13 mouse cellular contexts compared by ENCODE assay signal in the genomic region with DNA sequence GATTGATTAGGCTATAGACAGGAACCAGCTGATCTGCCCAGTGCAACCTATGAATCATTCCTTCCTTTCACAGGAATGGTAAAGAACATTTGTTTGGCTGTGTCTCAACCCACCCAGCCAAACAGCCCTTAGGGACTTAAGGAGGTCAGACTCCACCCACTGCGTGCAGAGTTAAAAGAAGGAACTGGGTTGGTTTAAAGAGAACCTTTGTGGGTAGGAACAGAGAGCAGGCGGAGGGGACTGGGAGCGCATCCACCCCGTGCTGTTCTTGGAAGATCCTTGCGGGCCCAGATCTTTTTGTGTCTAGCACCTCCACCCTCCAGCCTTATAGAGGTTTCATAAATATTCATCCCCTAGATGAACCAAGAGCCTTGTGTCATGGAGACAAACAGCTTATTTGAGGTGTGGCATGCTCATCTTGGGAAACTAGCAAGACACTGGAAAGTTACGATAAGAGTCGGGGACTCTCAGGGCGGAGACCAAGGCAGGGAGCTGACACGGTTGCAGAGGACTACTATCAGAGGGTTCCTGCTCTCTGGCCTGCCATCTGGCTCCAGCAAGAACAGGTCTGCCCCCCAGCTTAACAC. TPM values are rescaled to one million over a fixed set of nuclear protein-coding genes. Genes with fewer than 3 reads are reported as not detected.
A peak's percentile ranks its signal among the peaks of the same experiment; 100 is the strongest.
DNase-seq lines count a peak whose midpoint lies in the region; ATAC-seq and TF ChIP-seq lines count a peak whose summit lies in the region.
"Had no signal": no experiment of that assay in that cellular context is flagged by ENCODE, and none has a peak within 500 bp of the region (broad histone marks: within the 10 kb centered on the region; RNA-seq: fewer than 3 reads in every experiment).

No protein-coding gene starts in this region.

- no peak for ATAC-seq in forebrain, embryonic 12.5 days (ENCODE audit: low FRiP score)
- ATAC-seq in liver, embryonic 16.5 days (ENCODE audit: low read depth), result peak; percentile 97

- no peak for TF ChIP-seq POLR2A in thymus, adult 2 months (IDR thresholded peaks at IDR 0.05; ENCODE audit: control insufficient read depth, extremely low read depth, insufficient read depth, low read length, poor library complexity)

- 82% methylated on average over 9 of the region's 9 CpGs for WGBS in forebrain, embryonic 10.5 days
- WGBS in forebrain, embryonic 12.5 days, result 76% methylated on average over 9 of the region's 9 CpGs
- 33% methylated on average over 9 of the region's 9 CpGs for WGBS in liver, embryonic 16.5 days (ENCODE audit: insufficient replicate concordance)
- 42% methylated on average over 9 of the region's 9 CpGs for WGBS in thymus, adult 2 months

- H3K4me1 ChIP-seq in forebrain, embryonic 10.5 days, result peaks cover 10% of the 10 kb centered on the region
- 0 out of 2 replicates have a peak, but pooled peaks cover 1% of the 10 kb centered on the region for H3K4me1 ChIP-seq in forebrain, embryonic 12.5 days
- peaks cover 31% of the 10 kb centered on the region for H3K4me1 ChIP-seq in liver, embryonic 16.5 days (ENCODE audit: control insufficient read depth, low read depth, low read length)
- H3K4me1 ChIP-seq in thymus, adult 2 months (replicated peaks; ENCODE audit: control insufficient read depth, insufficient read depth, low read length), result peaks cover 5% of the 10 kb centered on the region

- DNase-seq in forebrain, embryonic 10.5 days (ENCODE audit: extremely low spot score, low spot score), result no peak
- peak; percentile 49 for DNase-seq in spleen, adult 12 weeks (ENCODE audit: low spot score)
- no peak for DNase-seq in spleen, adult 18-20 months
- DNase-seq in layer of hippocampus, postnatal 10 days (ENCODE audit: low spot score in 2 of 2), result no peak
- no peak for DNase-seq in lung, postnatal 14 days
- DNase-seq in thymus, adult 2 months, result no peak
- DNase-seq: kidney, postnatal 10 days; right cerebral cortex, postnatal 4 days had no signal

- no peak overlapping the region for H3K4me3 ChIP-seq in forebrain, embryonic 10.5 days
- no peak overlapping the region for H3K4me3 ChIP-seq in forebrain, embryonic 12.5 days (replicated peaks)
- H3K4me3 ChIP-seq in liver, embryonic 16.5 days (ENCODE audit: low read depth, low read length), result peak overlapping the region; percentile 29
- H3K4me3 ChIP-seq in thymus, adult 2 months (ENCODE audit: control insufficient read depth, insufficient read depth, low read length), result no peak overlapping the region
- H3K4me3 ChIP-seq: megakaryocyte, embryonic 14.5 days; neural tube, embryonic 12.5 days had no signal

- no peak for TF ChIP-seq CTCF in thymus, adult 2 months (IDR thresholded peaks at IDR 0.05; ENCODE audit: borderline replicate concordance, control insufficient read depth, extremely low read depth, insufficient read depth, low read length, poor library complexity)

- H3K27ac ChIP-seq in forebrain, embryonic 10.5 days, result peak overlapping the region; percentile 58; the same call in 1 of the 2 replicates
- H3K27ac ChIP-seq in forebrain, embryonic 12.5 days, result no peak overlapping the region
- H3K27ac ChIP-seq in liver, embryonic 16.5 days (ENCODE audit: low read length), result peak overlapping the region; percentile 96
- no peak overlapping the region for H3K27ac ChIP-seq in thymus, adult 2 months (ENCODE audit: control insufficient read depth, insufficient read depth, low read length)
- H3K27ac ChIP-seq: neural tube, embryonic 12.5 days had no signal

- H3K27me3 ChIP-seq in forebrain, embryonic 10.5 days (ENCODE audit: poor library complexity, severe bottlenecking), result peaks cover 13% of the 10 kb centered on the region
- H3K27me3 ChIP-seq in forebrain, embryonic 12.5 days, result peaks cover 10% of the 10 kb centered on the region
- peaks cover 2% of the 10 kb centered on the region; the same call in 1 of the 2 replicates for H3K27me3 ChIP-seq in liver, embryonic 16.5 days (ENCODE audit: control insufficient read depth, insufficient read depth, low read depth, low read length)
- no peaks in the 10 kb centered on the region for H3K27me3 ChIP-seq in thymus, adult 2 months (ENCODE audit: control insufficient read depth, insufficient read depth, low read length)
- H3K27me3 ChIP-seq: neural tube, embryonic 12.5 days had no signal

- no peak overlapping the region for H3K4me2 ChIP-seq in forebrain, embryonic 12.5 days
- H3K4me2 ChIP-seq in liver, embryonic 16.5 days (ENCODE audit: low read depth, low read length), result peak overlapping the region; percentile 65
- H3K4me2 ChIP-seq: neural tube, embryonic 12.5 days had no signal

- no peak overlapping the region for H3K9ac ChIP-seq in forebrain, embryonic 12.5 days
- H3K9ac ChIP-seq in liver, embryonic 16.5 days (ENCODE audit: low read depth, low read length), result peak overlapping the region; percentile 47
- H3K9ac ChIP-seq: neural tube, embryonic 12.5 days had no signal

- H3K36me3 ChIP-seq in forebrain, embryonic 10.5 days (replicated peaks), result no peaks in the 10 kb centered on the region
- H3K36me3 ChIP-seq in forebrain, embryonic 12.5 days (replicated peaks), result no peaks in the 10 kb centered on the region
- no peaks in the 10 kb centered on the region for H3K36me3 ChIP-seq in liver, embryonic 16.5 days (ENCODE audit: control insufficient read depth, insufficient read depth)
- no peaks in the 10 kb centered on the region for H3K36me3 ChIP-seq in thymus, adult 2 months (ENCODE audit: control insufficient read depth, insufficient read depth, low read length)
- H3K36me3 ChIP-seq: neural tube, embryonic 12.5 days had no signal

- peaks cover 13% of the 10 kb centered on the region; the same call in 1 of the 2 replicates for H3K9me3 ChIP-seq in forebrain, embryonic 10.5 days
- no peaks in the 10 kb centered on the region for H3K9me3 ChIP-seq in forebrain, embryonic 12.5 days
- H3K9me3 ChIP-seq in liver, embryonic 16.5 days (replicated peaks; ENCODE audit: control insufficient read depth, low read length), result no peaks in the 10 kb centered on the region
- H3K9me3 ChIP-seq: neural tube, embryonic 12.5 days had no signal

RNA-seq across cellular contexts. Expression of gene Grhl3, which starts 49.8 kb away (rescaled TPM):
- polyA plus RNA-seq in forebrain, embryonic 10.5 days (2016; fragmentation: Nextera tagmentation; extraction: Ambion mirVana), result 3.4 and 3.9 TPM in 2 replicates
- 1.9 and 2.8 TPM in 2 replicates for polyA plus RNA-seq in forebrain, embryonic 12.5 days (2016; fragmentation: Nextera tagmentation; extraction: Ambion mirVana)
- 0.37 and 0.61 TPM in 2 replicates for polyA plus RNA-seq in liver, embryonic 16.5 days (2015; fragmentation: Nextera tagmentation; extraction: Ambion mirVana)
- total RNA-seq in layer of hippocampus, postnatal 10 days (2021), result under 1 TPM; 0.30 to 0.65 TPM
- 0.47 and 0.80 TPM in 2 replicates for polyA plus RNA-seq in thymus, adult 2 months (2012; rRNA removed)
- total RNA-seq: hematopoietic stem cell, adult 5-6 weeks had no signal

Comparison
In these comparisons a context has a peak if more than half of its experiments do, and no peak if none do; other contexts are left out.
1. H3K27ac ChIP-seq: peak in forebrain, embryonic 10.5 days (single experiment) and liver, embryonic 16.5 days (single experiment); none in forebrain, embryonic 12.5 days (single experiment) and thymus, adult 2 months (single experiment).